Mouse (Mus musculus) lung, embryonic 14.5 days (tissue): ENCODE measurements at regions not wholly inside any gene's neighbourhood (a gene's known extent, or its start where the extent isn't known, plus 50 kb on each side); places are given as distances from the start of the nearest gene placed in this dataset.

Source experiments
- ATAC-seq: fragments of 200-750 bp; cut with Nextera tagmentation; 2 replicates; pipeline ENCODE4 v1.8.0; 2017; ENCODE audit warnings: mild to moderate bottlenecking, moderate TSS enrichment, moderate library complexity; ENCODE audit not compliant: insufficient read depth
- DNase-seq: peaks from one replicate; pipeline ENCODE4 v3.0.0-alpha.2; 2015
- H3K27ac ChIP-seq: fragments of 300-500 bp; sonication (generic); 2 replicates; pipeline ENCODE4 v1.5.1; 2014; ENCODE audit warnings: low read depth, mild to moderate bottlenecking, moderate library complexity
- H3K27me3 ChIP-seq: fragments of 300-500 bp; sonication (generic); 2 replicates; pipeline ENCODE4 v1.6.1; 2014; ENCODE audit warnings: low read length, control low read depth; ENCODE audit not compliant: insufficient read depth
- H3K36me3 ChIP-seq: fragments of 300-500 bp; sonication (generic); 2 replicates; pipeline ENCODE4 v1.6.1; 2014; ENCODE audit warnings: control low read depth; ENCODE audit not compliant: insufficient read depth
- H3K4me1 ChIP-seq: fragments of 300-500 bp; sonication (generic); 2 replicates; pipeline ENCODE4 v1.6.1; 2014; ENCODE audit warnings: antibody characterized with exemption, control low read depth; ENCODE audit not compliant: insufficient read depth
- H3K4me2 ChIP-seq: fragments of 300-500 bp; sonication (generic); 2 replicates; pipeline ENCODE4 v1.6.1; 2014; ENCODE audit warnings: mild to moderate bottlenecking
- H3K4me3 ChIP-seq: fragments of 300-500 bp; sonication (generic); 2 replicates; pipeline ENCODE4 v1.5.1; 2014; ENCODE audit warnings: low read depth, low read length
- H3K9ac ChIP-seq: fragments of 300-500 bp; sonication (generic); 2 replicates; pipeline ENCODE4 v1.6.1; 2014
- H3K9me3 ChIP-seq: fragments of 300-500 bp; sonication (generic); 2 replicates; pipeline ENCODE4 v1.6.1; 2016; ENCODE audit warnings: low read depth, low read length, control low read depth
- CTCF ChIP-seq: IDR thresholded peaks from 2 replicates; pipeline ENCODE4 v1.5.1; 2016; ENCODE audit warnings: antibody characterized with exemption, low read depth
- WGBS: fragments of 180-500 bp; shearing (Covaris S2); extraction: QIAGEN DNeasy Blood & Tissue Kit; methylation state at CpG from one replicate; pipeline ENCODE4 v1.1.7; 2014; 5-methylcytosine and 5-hydroxymethylcytosine counted together

DNA sequence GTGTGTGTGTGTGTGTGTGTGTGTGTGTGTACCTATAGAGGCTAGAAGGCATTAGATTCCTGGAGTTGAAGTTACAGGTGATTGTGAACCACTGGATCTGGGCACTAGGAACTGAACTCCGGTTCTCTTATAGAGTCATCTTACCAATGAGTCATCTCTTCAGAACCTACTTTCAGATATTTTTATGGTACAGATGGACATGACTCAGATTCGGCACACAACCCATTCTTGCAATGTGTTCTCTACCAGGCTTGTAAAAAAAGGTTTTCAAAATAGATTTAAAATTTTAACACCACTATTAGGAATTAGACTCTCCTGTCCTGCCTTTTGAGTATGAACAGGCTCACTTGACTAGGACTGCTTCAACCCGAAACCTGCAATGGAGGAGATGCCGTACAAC lies 504.3 kb upstream of the Auts2 start:
- ATAC-seq (no peak), DNase-seq (no peak)
- Histone ChIP-seq H3K9ac (no peak overlapping the region), H3K4me1 (no peaks in the 10 kb centered on the region), H3K4me3 (no peak overlapping the region), H3K9me3 (no peaks in the 10 kb centered on the region), H3K27ac (no peak overlapping the region), H3K27me3 (no peaks in the 10 kb centered on the region), H3K4me2 (no peak overlapping the region), H3K36me3 (no peaks in the 10 kb centered on the region)
- 95% methylated on average over 4 of the region's 4 CpGs for WGBS
- TF ChIP-seq CTCF = no peak

- Histone ChIP-seq H3K4me1 (no peaks in the 10 kb centered on the region), H3K27me3 (no peaks in the 10 kb centered on the region), H3K4me2 (no peak overlapping the region), H3K27ac (no peak overlapping the region), H3K36me3 (no peaks in the 10 kb centered on the region), H3K9me3 (no peaks in the 10 kb centered on the region), H3K4me3 (no peak overlapping the region), H3K9ac (no peak overlapping the region)
- TF ChIP-seq CTCF = no peak
- ATAC-seq = no peak
- 52% methylated on average over 9 of the region's 9 CpGs for WGBS
- DNase-seq = peak; percentile 22
Measured at GRCm38 (mm10) chr5:133045637-133046036, 502.5 kb upstream of the Auts2 start.

DNA sequence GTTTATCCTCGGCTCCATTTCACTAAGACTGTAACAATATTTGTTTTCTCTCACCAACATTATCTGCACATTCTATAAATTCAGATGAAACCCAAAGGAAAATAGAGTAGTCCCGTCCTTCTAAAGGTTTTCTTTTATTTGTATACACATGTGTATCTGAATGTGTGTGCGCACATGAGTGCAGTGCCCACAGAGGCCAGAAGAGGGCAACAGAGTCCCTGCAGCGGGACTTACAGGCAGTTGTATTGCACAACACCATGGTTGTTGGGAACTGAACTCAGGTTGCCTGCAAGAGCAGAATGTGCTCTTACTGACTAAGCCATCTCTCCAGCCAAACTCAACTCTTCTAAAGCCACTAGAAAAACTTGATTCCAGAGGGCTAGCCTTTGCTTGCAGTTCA lies 484.4 kb upstream of the Auts2 start:
- Histone ChIP-seq H3K27me3 (no peaks in the 10 kb centered on the region), H3K36me3 (no peaks in the 10 kb centered on the region), H3K4me3 (no peak overlapping the region), H3K9me3 (no peaks in the 10 kb centered on the region), H3K9ac (no peak overlapping the region), H3K4me2 (no peak overlapping the region), H3K4me1 (no peaks in the 10 kb centered on the region), H3K27ac (no peak overlapping the region)
- no peak for ATAC-seq
- TF ChIP-seq CTCF = 0 out of 2 replicates have a peak, but pooled peaks have one; percentile 39
- WGBS = 88% methylated on average over 4 of the region's 4 CpGs
- DNase-seq = peak; percentile 13

GRCm38 (mm10) chr5:133025121-133025520 lies 482.0 kb upstream of the Auts2 start:
- Histone ChIP-seq H3K4me3 (no peak overlapping the region), H3K36me3 (no peaks in the 10 kb centered on the region), H3K9me3 (no peaks in the 10 kb centered on the region), H3K4me2 (no peak overlapping the region), H3K27me3 (no peaks in the 10 kb centered on the region), H3K9ac (no peak overlapping the region), H3K27ac (no peak overlapping the region), H3K4me1 (no peaks in the 10 kb centered on the region)
- ATAC-seq (no peak), DNase-seq (no peak)
- TF ChIP-seq CTCF = no peak
- 75% methylated on average over 4 of the region's 4 CpGs for WGBS

- TF ChIP-seq CTCF = no peak
- Histone ChIP-seq H3K27me3 (no peaks in the 10 kb centered on the region), H3K36me3 (no peaks in the 10 kb centered on the region), H3K4me2 (no peak overlapping the region), H3K4me1 (no peaks in the 10 kb centered on the region), H3K9ac (no peak overlapping the region), H3K27ac (no peak overlapping the region), H3K4me3 (no peak overlapping the region), H3K9me3 (no peaks in the 10 kb centered on the region)
- no peak for DNase-seq
- no peak for ATAC-seq
Measured at GRCm38 (mm10) chr5:133020821-133021220, 477.7 kb upstream of the Auts2 start.

DNA sequence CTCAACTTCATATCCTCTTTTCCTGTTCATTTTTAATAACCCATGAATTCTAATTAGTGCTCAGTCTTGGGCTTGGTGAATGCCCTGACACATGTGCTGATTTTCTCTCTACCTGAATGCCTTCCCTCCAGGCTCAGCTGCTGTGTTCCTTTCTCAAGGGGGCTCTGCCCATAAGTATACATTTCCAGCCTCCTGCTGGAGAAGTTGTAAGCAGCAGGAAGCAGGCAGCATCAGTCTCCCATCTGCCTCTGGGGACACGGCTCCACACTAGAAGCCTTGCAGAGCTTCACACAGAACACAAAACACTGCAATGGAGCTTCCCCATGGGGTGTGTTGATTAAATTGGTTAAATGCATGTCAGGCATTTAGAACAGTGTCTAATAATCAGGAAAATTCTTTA lies 477.0 kb upstream of the Auts2 start:
- no peak overlapping the region for H3K4me2 ChIP-seq
- TF ChIP-seq CTCF = peak; percentile 26; the same call in 1 of the 2 replicates
- no peak overlapping the region for H3K27ac ChIP-seq
- no peak overlapping the region for H3K4me3 ChIP-seq
- 41% methylated on average over 1 of the region's 1 CpGs for WGBS
- peak; percentile 13 for DNase-seq
- no peak overlapping the region for H3K9ac ChIP-seq
- H3K27me3 ChIP-seq = no peaks in the 10 kb centered on the region
- H3K9me3 ChIP-seq = no peaks in the 10 kb centered on the region
- H3K4me1 ChIP-seq = no peaks in the 10 kb centered on the region
- H3K36me3 ChIP-seq = no peaks in the 10 kb centered on the region
- ATAC-seq = no peak

DNA sequence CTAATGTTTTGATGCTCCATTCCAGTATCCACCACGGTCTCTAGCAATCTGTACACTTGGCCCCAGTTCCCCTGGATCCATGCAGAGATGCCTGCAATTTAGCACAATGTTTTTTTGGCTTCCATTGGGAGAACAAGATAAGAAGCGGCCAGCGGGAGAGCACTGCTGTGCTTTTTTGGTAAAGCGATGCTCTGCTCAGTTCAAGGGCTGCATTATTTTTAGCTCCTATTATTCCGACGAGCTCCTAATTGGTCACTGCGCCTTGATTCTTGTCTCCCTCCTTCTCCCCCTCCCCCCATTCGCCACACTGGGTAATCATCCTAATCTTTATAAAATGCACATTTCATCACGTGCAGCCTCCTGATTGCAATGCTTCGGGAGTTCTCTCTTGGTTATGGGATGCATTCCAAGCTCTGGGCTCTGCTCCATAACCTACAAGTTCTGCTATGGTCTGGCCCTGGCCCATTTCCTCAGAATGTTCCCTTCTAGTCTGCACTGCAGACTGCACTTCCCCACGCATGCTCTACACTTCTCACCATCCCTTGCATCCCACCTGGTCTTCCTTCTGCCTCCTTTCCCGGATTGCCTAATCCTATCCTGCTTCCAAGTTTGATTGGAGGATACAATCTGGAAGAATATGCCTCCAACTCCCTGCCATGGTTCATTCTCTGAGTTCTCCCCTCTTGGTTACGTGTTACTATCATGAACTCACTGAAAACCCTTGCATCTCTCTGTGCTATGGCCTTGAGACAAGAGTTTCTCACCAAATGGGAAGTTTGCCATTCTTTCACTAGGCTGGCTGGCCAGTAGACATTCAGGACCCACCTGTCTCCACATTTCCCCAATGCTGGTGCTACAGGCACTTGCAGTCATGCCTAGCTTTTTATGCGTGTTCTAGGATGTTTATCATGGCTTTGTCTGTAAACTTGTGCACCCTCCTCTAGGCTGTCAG lies 467.8 kb upstream of the Auts2 start:
- ATAC-seq = no peak
- no peak overlapping the region for H3K27ac ChIP-seq
- no peaks in the 10 kb centered on the region for H3K4me1 ChIP-seq
- DNase-seq = peak; percentile 16
- no peak for TF ChIP-seq CTCF
- no peak overlapping the region for H3K4me2 ChIP-seq
- H3K4me3 ChIP-seq = no peak overlapping the region
- WGBS = 81% methylated on average over 14 of the region's 14 CpGs
- H3K9ac ChIP-seq = no peak overlapping the region
- H3K9me3 ChIP-seq = no peaks in the 10 kb centered on the region
- no peaks in the 10 kb centered on the region for H3K36me3 ChIP-seq
- H3K27me3 ChIP-seq = no peaks in the 10 kb centered on the region
